Mouse (Mus musculus) cerebellum, adult 11 months (tissue): ENCODE data around the gene Tcf7.

ENCODE experiments used
- DNase-seq: peaks from one replicate; pipeline ENCODE4 v3.0.0; 2022

Tcf7 gene

GRCm38 (mm10) chr11:52283596-52284571 lies 1.1 kb upstream of the Tcf7 start:
- peak; percentile 9 for DNase-seq

GRCm38 (mm10) chr11:52282420-52282773 lies 417 bp downstream of the Tcf7 start:
- DNase-seq: no peak

GRCm38 (mm10) chr11:52281568-52282328 lies 1.1 kb downstream of the Tcf7 start:
- DNase-seq: no peak

- no peak for DNase-seq
These were observed 2.0 kb downstream of the Tcf7 start for GRCm38 (mm10) chr11:52280566-52281455.

- DNase-seq: no peak
These were observed 3.1 kb downstream of the Tcf7 start for GRCm38 (mm10) chr11:52279611-52280145.

- no peak for DNase-seq
These were observed 3.8 kb downstream of the Tcf7 start for GRCm38 (mm10) chr11:52278991-52279390.

- no peak for DNase-seq
These were observed 4.7 kb downstream of the Tcf7 start for GRCm38 (mm10) chr11:52278164-52278563.

GRCm38 (mm10) chr11:52277433-52278150 lies 5.2 kb downstream of the Tcf7 start:
- DNase-seq: no peak

GRCm38 (mm10) chr11:52276961-52277391 lies 5.8 kb downstream of the Tcf7 start:
- DNase-seq: no peak

- DNase-seq: no peak
These were observed 6.8 kb downstream of the Tcf7 start for GRCm38 (mm10) chr11:52275774-52276555.

- DNase-seq: no peak
These were observed 7.4 kb downstream of the Tcf7 start for GRCm38 (mm10) chr11:52275366-52275765.

- no peak for DNase-seq
These were observed 8.2 kb downstream of the Tcf7 start for GRCm38 (mm10) chr11:52274456-52275112.

- DNase-seq: no peak
These were observed 8.9 kb downstream of the Tcf7 start for GRCm38 (mm10) chr11:52273942-52274330.

- DNase-seq: no peak
These were observed 9.5 kb downstream of the Tcf7 start for GRCm38 (mm10) chr11:52273183-52273941.

GRCm38 (mm10) chr11:52272619-52273018 lies 10.2 kb downstream of the Tcf7 start:
- no peak for DNase-seq

- no peak for DNase-seq
These were observed 10.9 kb downstream of the Tcf7 start for GRCm38 (mm10) chr11:52271765-52272495.

- DNase-seq: no peak
These were observed 13.0 kb downstream of the Tcf7 start for GRCm38 (mm10) chr11:52269841-52270240.

GRCm38 (mm10) chr11:52268104-52268835 lies 14.5 kb downstream of the Tcf7 start:
- no peak for DNase-seq
